Mouse (Mus musculus) embryonic fibroblast, embryonic 13.5 days (primary cell): Measurements from ENCODE around the gene Junb.

ENCODE experiments used
- CTCF ChIP-seq: IDR thresholded peaks from 2 replicates; pipeline ENCODE4 v1.5.1; 2011; ENCODE audit warnings: mild to moderate bottlenecking, control low read depth, low read length, moderate library complexity, borderline replicate concordance; ENCODE audit not compliant: insufficient read depth
- POLR2A ChIP-seq: IDR thresholded peaks from 2 replicates; pipeline ENCODE4 v1.6.1; 2011; ENCODE audit warnings: low read depth, mild to moderate bottlenecking, control low read depth, low read length, moderate library complexity

DNA sequence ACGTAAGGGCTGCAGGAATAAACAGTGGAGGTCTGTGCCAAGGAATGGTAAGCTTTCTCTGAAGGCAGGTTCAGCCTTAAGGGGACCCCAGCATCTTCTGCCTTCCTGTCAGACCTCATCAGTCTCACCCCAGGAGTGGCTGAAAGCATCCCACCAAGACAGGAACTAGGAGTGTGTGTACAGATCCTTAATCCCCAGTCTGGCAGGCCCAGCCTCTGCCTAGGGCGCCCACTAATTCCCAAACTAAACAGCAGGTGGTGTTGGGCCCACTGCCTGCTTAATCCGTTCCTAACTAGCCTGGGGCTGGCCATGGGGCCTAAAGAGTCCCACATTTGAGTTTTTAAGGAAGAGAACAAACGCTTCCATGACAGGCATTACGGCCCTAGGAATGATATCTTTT is 38.7 kb upstream of the Junb start:
- no peak for TF ChIP-seq CTCF
- TF ChIP-seq POLR2A, result no peak
